Mouse (Mus musculus) thymus, adult 18-20 months (tissue): Measurements from ENCODE around the gene Rps25.
"Not testable (repeated sequence)": the region's sequence is repeated elsewhere in the genome, so short reads cannot be mapped to it uniquely, and the experiment has no call there.

ENCODE experiments used
- DNase-seq, 2 experiments: peaks; one replicate each; pipeline ENCODE4 v3.0.0; 2022; ENCODE audit warnings: mixed read lengths in 2 of 2

The Rps25 gene

GRCm38 (mm10) chr9:44406906-44407751, at the start of gene Rps25, which contains the start of gene Trappc4:
Gene Rps25, plus strand, starts transcription at chr9:44407139.
Gene Trappc4, minus strand, starts transcription at chr9:44407600.
- peak; percentile 79 to 86 for DNase-seq

DNA sequence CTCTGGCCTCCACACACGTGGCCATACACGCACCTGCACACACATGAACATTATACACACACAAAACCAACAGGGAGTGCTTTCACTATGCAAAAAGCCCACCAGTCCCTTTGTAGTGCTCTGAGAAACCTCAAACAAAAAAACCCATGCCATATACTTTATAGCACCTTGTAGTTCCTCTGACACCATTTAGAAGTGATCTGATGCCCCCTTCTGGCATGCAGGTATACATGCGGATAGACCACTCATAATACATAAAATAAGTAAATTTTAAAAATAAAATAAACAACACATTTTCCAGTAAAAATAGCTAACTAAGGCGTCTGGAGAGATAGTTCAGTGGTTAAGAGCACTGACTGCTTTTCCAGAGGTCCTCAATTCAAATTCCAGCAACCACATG, 49.7 kb upstream of the Rps25 start:
- DNase-seq, result no peak

DNA sequence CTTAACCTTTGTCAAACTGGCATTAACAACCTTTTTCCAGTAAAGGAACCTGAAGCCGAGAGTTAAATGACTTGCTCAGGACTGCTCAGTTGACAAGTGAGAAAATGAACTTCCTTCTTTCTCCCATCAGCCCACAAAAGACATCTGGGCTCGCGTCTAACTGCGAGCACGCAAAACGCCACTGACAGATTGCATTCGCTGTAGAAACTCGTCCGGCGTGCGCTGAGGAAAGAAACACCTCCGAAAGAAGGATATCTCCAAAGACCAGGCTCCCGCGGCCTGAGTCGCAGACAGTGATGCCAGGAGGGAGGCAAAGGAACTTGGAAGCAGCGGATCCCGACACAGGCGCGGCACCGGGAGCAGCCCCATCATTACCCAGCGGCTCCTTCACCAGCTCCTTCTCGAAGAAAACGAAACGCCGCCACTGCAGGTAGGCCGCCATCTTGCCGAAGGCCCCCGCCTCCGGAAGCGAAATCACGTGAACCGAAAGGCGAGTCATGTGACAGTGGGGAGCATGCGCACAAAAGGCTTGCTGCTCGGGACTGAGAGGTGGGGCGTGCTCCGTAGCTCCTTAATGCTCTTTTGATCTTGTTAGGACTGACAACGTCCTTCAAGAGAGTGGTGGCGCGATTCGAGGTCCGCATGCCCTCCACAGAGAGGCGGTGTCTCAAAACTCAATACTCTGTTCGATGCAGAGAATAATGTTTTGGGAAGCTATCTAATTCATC, 45.6 kb upstream of the Rps25 start, which contains the start of gene Vps11:
Gene Vps11, minus strand, starts transcription at position 481 of the 728 bp plus-strand sequence.
- DNase-seq, result peak; percentile 89 to 93

- DNase-seq, result not testable (repeated sequence)
Measured at GRCm38 (mm10) chr9:44361931-44362330, 45.0 kb upstream of the Rps25 start.

DNA sequence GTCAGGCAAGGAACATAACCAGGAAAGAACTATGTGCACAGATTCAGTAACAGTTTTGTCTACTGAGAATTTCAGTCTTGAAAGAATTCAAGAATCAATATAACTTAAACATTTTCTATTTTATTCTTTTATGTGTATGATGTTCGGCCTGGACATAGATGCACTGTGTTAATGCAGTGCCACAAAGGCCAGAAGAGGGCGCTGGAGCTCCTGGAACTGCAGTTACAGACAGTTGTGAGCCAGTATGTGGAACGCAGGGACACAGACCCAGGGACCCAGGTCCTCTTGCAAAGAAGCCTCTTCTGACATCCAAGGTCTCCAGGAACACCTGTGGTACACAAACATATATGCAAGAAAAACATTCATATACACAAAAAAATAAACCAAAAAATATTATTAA, 42.5 kb upstream of the Rps25 start:
- no peak for DNase-seq

- no peak for DNase-seq
Measured at GRCm38 (mm10) chr9:44373386-44373785, 33.6 kb upstream of the Rps25 start.

GRCm38 (mm10) chr9:44376141-44376540, 30.8 kb upstream of the Rps25 start:
- no peak for DNase-seq

DNA sequence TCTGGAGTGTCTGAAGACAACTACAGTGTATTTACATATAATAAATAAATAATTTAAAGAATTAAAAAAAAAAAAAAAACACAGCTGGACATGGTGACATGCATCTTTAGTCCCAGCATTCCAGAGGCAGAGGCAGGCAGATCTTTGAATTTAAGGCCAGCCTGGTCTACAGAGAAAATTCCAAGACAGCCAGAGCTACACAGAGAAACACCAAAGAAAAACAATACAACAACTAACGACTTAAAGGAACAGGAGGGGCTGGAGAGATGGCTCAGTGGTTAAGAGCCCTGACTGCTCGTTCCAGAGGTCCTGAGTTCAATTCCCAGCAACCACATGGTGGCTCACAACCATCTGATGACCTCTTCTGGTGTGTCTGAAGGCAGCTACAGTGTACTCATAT, 29.6 kb upstream of the Rps25 start:
- not testable (repeated sequence) for DNase-seq

GRCm38 (mm10) chr9:44378153-44378730, 28.7 kb upstream of the Rps25 start:
- no peak for DNase-seq

GRCm38 (mm10) chr9:44379054-44379834, 27.7 kb upstream of the Rps25 start, which contains the start of gene Hyou1:
Gene Hyou1, plus strand, starts transcription at chr9:44379490.
- peak; percentile 98 to 99 for DNase-seq

DNA sequence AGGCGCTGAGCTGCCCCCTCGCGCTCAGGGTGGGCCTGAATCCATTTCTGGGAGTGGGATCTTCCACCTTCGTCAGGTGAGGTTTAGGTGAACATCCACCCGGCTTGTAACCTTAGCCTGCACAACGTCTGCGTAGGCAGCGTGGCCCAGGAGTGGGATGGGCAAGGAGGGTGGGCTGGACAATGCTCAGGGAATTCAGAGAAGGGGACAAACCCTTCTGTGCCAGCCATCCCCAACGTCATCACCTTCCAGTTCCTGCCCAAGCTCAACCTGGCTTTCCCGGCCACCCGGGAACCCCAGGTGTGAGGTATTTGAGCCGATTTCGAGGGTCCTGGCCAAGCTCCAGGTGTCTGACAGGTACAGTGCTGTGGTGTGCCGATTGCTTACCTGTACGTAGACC, 27.1 kb upstream of the Rps25 start:
- no peak for DNase-seq

- DNase-seq, result no peak
Measured at GRCm38 (mm10) chr9:44384596-44384995, 22.3 kb upstream of the Rps25 start.

- no peak for DNase-seq
Measured at GRCm38 (mm10) chr9:44387221-44387620, 19.7 kb upstream of the Rps25 start.

- peak in 1 of 2 experiments; percentile 15 for DNase-seq
Measured at GRCm38 (mm10) chr9:44389273-44389672, 17.7 kb upstream of the Rps25 start.

GRCm38 (mm10) chr9:44391466-44391865, 15.5 kb upstream of the Rps25 start:
- DNase-seq, result no peak

GRCm38 (mm10) chr9:44396684-44397411, 10.1 kb upstream of the Rps25 start, which contains the start of gene Slc37a4:
Gene Slc37a4, plus strand, starts transcription at chr9:44396852.
- DNase-seq, result peak; percentile 86 to 90

- DNase-seq, result no peak
Measured at GRCm38 (mm10) chr9:44398087-44398486, 8.9 kb upstream of the Rps25 start.

DNA sequence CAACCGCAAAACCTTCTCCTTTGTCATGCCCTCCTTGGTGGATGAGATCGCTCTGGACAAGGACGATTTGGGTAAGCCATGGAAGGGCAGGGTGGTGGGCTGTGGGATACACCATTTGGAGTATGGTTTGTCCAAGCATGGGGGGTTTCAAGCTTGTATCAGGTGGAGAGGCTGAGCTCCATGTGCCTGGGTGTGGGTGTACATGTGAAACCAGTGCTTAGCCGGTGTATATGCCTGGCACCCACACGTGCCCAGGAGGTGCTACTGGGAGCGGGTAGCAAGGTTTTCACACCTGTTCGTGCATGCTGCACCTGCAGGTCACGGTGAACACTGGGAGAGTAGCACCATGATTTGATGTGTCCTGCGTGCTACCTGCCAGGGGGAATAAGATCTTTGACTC, 8.4 kb upstream of the Rps25 start:
- DNase-seq, result no peak

DNA sequence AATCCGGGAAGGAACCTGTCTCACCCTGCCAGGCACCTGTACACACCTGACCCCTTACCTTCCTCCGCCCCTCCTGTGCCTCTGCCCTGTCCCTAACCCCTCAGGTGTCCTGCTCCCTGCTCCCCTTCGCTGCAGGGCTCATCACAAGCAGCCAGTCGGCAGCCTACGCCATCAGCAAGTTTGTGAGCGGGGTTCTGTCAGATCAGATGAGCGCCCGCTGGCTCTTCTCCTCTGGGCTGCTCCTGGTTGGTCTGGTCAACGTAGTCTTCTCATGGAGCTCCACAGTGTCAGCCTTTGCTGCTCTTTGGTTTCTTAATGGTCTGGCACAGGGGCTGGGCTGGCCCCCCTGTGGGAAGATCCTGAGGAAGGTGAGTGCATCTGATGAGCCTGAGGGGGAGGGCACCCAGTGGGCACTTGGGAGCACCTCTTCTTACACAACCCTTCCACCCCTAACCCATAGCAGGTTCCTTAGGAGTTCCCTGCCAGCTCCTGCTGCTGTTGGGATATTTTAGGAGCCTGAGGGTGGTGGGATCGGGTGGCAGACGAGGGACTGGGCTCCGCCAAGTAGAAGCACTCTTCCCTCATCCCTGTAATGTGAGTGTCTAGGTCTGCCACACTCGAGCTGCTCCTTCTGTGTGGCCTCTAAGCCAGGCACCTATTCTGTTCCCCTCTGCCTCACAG, 7.7 kb upstream of the Rps25 start:
- no peak for DNase-seq

DNA sequence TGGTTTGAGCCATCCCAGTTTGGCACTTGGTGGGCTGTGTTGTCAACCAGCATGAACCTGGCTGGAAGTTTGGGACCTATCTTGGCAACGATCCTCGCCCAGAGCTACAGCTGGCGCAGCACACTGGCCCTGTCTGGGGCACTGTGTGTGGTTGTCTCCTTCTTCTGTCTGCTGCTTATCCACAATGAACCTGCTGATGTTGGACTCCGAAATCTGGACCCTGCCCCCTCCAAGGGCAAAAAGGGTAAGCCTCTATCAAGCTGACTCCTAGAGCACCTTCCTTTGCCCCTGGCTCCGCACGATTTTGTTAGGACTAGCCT, 7.2 kb upstream of the Rps25 start:
- no peak for DNase-seq

DNA sequence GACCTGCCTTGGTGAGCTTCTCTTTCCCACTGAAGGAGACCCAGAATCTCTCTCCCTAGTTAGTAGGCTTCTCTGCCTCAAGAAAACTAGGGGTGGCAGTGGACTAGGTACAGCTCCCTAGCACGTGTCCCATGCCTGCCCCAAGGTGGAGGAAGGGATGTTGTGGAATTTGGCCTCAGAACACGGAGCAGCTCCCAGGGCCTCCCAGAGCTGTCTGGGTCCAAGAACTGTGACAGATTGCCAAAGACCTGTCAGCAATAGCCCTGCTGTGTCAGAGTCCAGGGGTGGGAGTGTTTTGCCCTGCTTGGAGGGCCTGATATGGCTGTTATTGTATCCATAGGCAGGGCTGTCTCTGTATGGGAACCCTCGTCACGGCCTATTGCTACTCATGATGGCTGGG, 5.9 kb upstream of the Rps25 start:
- no peak for DNase-seq
